Mouse (Mus musculus) stomach, embryonic 14.5 days (tissue): ENCODE results near the gene Slc16a11. TPM values are rescaled to one million over a fixed set of nuclear protein-coding genes. Genes with fewer than 3 reads are reported as not detected.

ENCODE experiments used
- ATAC-seq: fragments of 200-750 bp; cut with Nextera tagmentation; 2 replicates; pipeline ENCODE4 v1.8.0; 2017; ENCODE audit warnings: low read depth, moderate TSS enrichment; ENCODE audit not compliant: insufficient number of reproducible peaks, insufficient read depth, low FRiP score
- H3K27ac ChIP-seq: fragments of 300-500 bp; sonication (generic); 2 replicates; pipeline ENCODE4 v1.5.1; 2014; ENCODE audit warnings: mild to moderate bottlenecking, low read length, moderate library complexity, mixed read lengths
- H3K27me3 ChIP-seq: fragments of 300-500 bp; sonication (generic); 2 replicates; pipeline ENCODE4 v1.6.1; 2014; ENCODE audit warnings: low read length, control low read depth, mixed read lengths; ENCODE audit not compliant: control insufficient read depth, insufficient read depth
- H3K36me3 ChIP-seq: fragments of 300-500 bp; sonication (generic); 2 replicates; pipeline ENCODE4 v1.6.1; 2014; ENCODE audit warnings: mild to moderate bottlenecking, control low read depth, low read length, moderate library complexity, mixed read lengths; ENCODE audit not compliant: control insufficient read depth, insufficient read depth
- H3K4me1 ChIP-seq: fragments of 300-500 bp; sonication (generic); 2 replicates; pipeline ENCODE4 v1.6.1; 2014; ENCODE audit warnings: low read length, control low read depth, mixed read lengths; ENCODE audit not compliant: control insufficient read depth, insufficient read depth
- H3K4me2 ChIP-seq: fragments of 300-500 bp; sonication (generic); replicated peaks from 2 replicates; pipeline ENCODE4 v1.6.1; 2014; ENCODE audit warnings: low read depth, low read length, control low read depth
- H3K4me3 ChIP-seq: fragments of 300-500 bp; sonication (generic); 2 replicates; pipeline ENCODE4 v1.5.1; 2014; ENCODE audit warnings: low read depth, low read length, control low read depth
- H3K9ac ChIP-seq: fragments of 300-500 bp; sonication (generic); replicated peaks from 2 replicates; pipeline ENCODE4 v1.6.1; 2014; ENCODE audit warnings: low read depth, mild to moderate bottlenecking, control low read depth, low read length, moderate library complexity, mixed read lengths
- H3K9me3 ChIP-seq: fragments of 300-500 bp; sonication (generic); 2 replicates; pipeline ENCODE4 v1.6.1; 2016; ENCODE audit warnings: low read depth, low read length, control low read depth; ENCODE audit not compliant: control insufficient read depth
- WGBS: fragments of 180-500 bp; shearing (Covaris S2); extraction: QIAGEN DNeasy Blood & Tissue Kit; methylation state at CpG from one replicate; pipeline ENCODE4 v1.1.7; 2014; 5-methylcytosine and 5-hydroxymethylcytosine counted together
- polyA plus RNA-seq: library from polyadenylated mRNA; unstranded; fragments of >200 nt; fragmentation: Nextera tagmentation; extraction: Ambion mirVana; gene quantifications from 2 replicates; pipeline ENCODE4 v1.2.1, GENCODE M21; 2014

The Slc16a11 gene
- polyA plus RNA-seq, 1 experiment from 2014 or later, result 0.69 TPM

- Histone ChIP-seq H3K27me3 (peaks cover 19% of the 10 kb centered on the region), H3K4me1 (peaks cover 9% of the 10 kb centered on the region; the same call in 1 of the 2 replicates), H3K27ac (peak overlapping the region; percentile 23; the same call in 1 of the 2 replicates), H3K4me3 (peak overlapping the region; percentile 30), H3K4me2 (peak overlapping the region; percentile 53), H3K9me3 (no peaks in the 10 kb centered on the region), H3K9ac (no peak overlapping the region), H3K36me3 (peaks cover under 1% of the 10 kb centered on the region; the same call in 1 of the 2 replicates)
- 1% methylated on average over 31 of the region's 32 CpGs for WGBS
- peak; percentile 53 for ATAC-seq
Observed at GRCm38 (mm10) chr11:70230239-70230727, 17.7 kb downstream of the Slc16a11 start.

- ATAC-seq, result no peak
- Histone ChIP-seq H3K4me1 (peaks cover 10% of the 10 kb centered on the region), H3K9me3 (no peaks in the 10 kb centered on the region), H3K27ac (no peak overlapping the region), H3K4me3 (peak overlapping the region; percentile 32), H3K36me3 (peaks cover 6% of the 10 kb centered on the region), H3K27me3 (peaks cover 6% of the 10 kb centered on the region), H3K4me2 (peak overlapping the region; percentile 42), H3K9ac (peak overlapping the region; percentile 22; the same call in 1 of the 2 replicates)
- 6% methylated on average over 10 of the region's 10 CpGs for WGBS
Observed at GRCm38 (mm10) chr11:70232546-70232945, 20.0 kb downstream of the Slc16a11 start.

GRCm38 (mm10) chr11:70233016-70233415 lies 20.5 kb downstream of the Slc16a11 start:
- ATAC-seq, result no peak
- H3K9ac ChIP-seq, result peak overlapping the region; percentile 22; the same call in 1 of the 2 replicates
- peaks cover 1% of the 10 kb centered on the region; the same call in 1 of the 2 replicates for H3K27me3 ChIP-seq
- H3K4me1 ChIP-seq, result peaks cover 10% of the 10 kb centered on the region
- H3K4me3 ChIP-seq, result peak overlapping the region; percentile 32
- H3K9me3 ChIP-seq, result no peaks in the 10 kb centered on the region
- 33% methylated on average over 8 of the region's 8 CpGs for WGBS
- H3K4me2 ChIP-seq, result peak overlapping the region; percentile 42
- H3K36me3 ChIP-seq, result peaks cover 6% of the 10 kb centered on the region
- H3K27ac ChIP-seq, result no peak overlapping the region

GRCm38 (mm10) chr11:70234037-70234436 lies 21.5 kb downstream of the Slc16a11 start:
- H3K27me3 ChIP-seq, result no peaks in the 10 kb centered on the region
- H3K4me1 ChIP-seq, result peaks cover 17% of the 10 kb centered on the region
- no peaks in the 10 kb centered on the region for H3K9me3 ChIP-seq
- H3K4me3 ChIP-seq, result no peak overlapping the region
- 65% methylated on average over 5 of the region's 5 CpGs for WGBS
- no peak overlapping the region for H3K4me2 ChIP-seq
- H3K36me3 ChIP-seq, result peaks cover 6% of the 10 kb centered on the region
- ATAC-seq, result no peak
- no peak overlapping the region for H3K27ac ChIP-seq
- H3K9ac ChIP-seq, result no peak overlapping the region

- no peak overlapping the region for H3K27ac ChIP-seq
- H3K4me1 ChIP-seq, result peaks cover 17% of the 10 kb centered on the region
- no peaks in the 10 kb centered on the region for H3K9me3 ChIP-seq
- H3K9ac ChIP-seq, result no peak overlapping the region
- H3K36me3 ChIP-seq, result peaks cover 6% of the 10 kb centered on the region
- no peak for ATAC-seq
- no peaks in the 10 kb centered on the region for H3K27me3 ChIP-seq
- no peak overlapping the region for H3K4me3 ChIP-seq
- H3K4me2 ChIP-seq, result no peak overlapping the region
- 82% methylated on average over 8 of the region's 8 CpGs for WGBS
Observed at GRCm38 (mm10) chr11:70234497-70234896, 21.9 kb downstream of the Slc16a11 start.

GRCm38 (mm10) chr11:70235254-70235900 lies 22.8 kb downstream of the Slc16a11 start:
- Histone ChIP-seq H3K4me3 (no peak overlapping the region), H3K9me3 (no peaks in the 10 kb centered on the region), H3K4me1 (peaks cover 19% of the 10 kb centered on the region), H3K36me3 (peaks cover 6% of the 10 kb centered on the region), H3K4me2 (no peak overlapping the region), H3K9ac (no peak overlapping the region), H3K27me3 (no peaks in the 10 kb centered on the region), H3K27ac (no peak overlapping the region)
- WGBS, result 89% methylated on average over 12 of the region's 12 CpGs
- ATAC-seq, result no peak

GRCm38 (mm10) chr11:70236717-70237116 lies 24.2 kb downstream of the Slc16a11 start:
- H3K9me3 ChIP-seq, result no peaks in the 10 kb centered on the region
- WGBS, result 28% methylated on average over 7 of the region's 7 CpGs
- peak overlapping the region; percentile 94; the same call in 1 of the 2 replicates for H3K27ac ChIP-seq

GRCm38 (mm10) chr11:70237457-70238167 lies 25.1 kb downstream of the Slc16a11 start, which contains the start of gene 0610010K14Rik:
Gene 0610010K14Rik (minus strand): TSS chr11:70237914.
- Histone ChIP-seq H3K36me3 (peaks cover 6% of the 10 kb centered on the region), H3K27ac (peak within 1 kb of the TSS; percentile 94), H3K9ac (peak within 1 kb of the TSS; percentile 89), H3K4me1 (peaks cover 22% of the 10 kb centered on the region), H3K4me3 (peak within 1 kb of the TSS; percentile 64), H3K9me3 (no peaks in the 10 kb centered on the region), H3K27me3 (no peaks in the 10 kb centered on the region), H3K4me2 (peak within 1 kb of the TSS; percentile 96)
- under 1% methylated on average over 70 of the region's 70 CpGs for WGBS
- peak; percentile 95 for ATAC-seq

More at GRCm38 (mm10) chr11:70236717-70237116, 24.2 kb downstream of the Slc16a11 start:
- Histone ChIP-seq H3K9ac (peak overlapping the region; percentile 89; the same call in 1 of the 2 replicates), H3K4me1 (peaks cover 22% of the 10 kb centered on the region), H3K27me3 (no peaks in the 10 kb centered on the region), H3K4me3 (peak overlapping the region; percentile 64), H3K4me2 (peak overlapping the region; percentile 96), H3K36me3 (peaks cover 6% of the 10 kb centered on the region)
- ATAC-seq, result no peak
